Mouse (Mus musculus): ENCODE results near the gene Prpf40b.

DNA sequence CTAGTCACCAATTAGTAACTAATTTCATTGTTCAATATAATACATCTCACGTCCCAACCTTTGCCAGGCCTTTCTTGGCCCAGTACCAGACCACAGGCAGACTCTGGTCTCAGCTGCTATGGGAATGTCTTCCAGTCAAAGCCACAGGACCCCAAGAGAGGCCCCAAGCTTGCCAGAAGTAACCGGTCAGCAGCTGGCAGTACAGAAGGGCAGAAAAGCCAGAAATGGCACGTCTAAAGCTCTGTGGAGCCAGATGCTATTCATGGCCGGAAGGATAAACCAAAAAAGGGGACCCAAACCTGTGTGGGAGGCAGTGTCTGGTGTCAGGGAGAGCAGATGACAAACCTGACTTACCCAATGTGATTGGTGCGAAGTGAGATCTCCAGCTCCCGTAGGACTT, 39.6 kb downstream of the Prpf40b start:
- TF ChIP-seq POLR2A (IDR thresholded peaks at IDR 0.05; ENCODE audit: extremely low read depth, insufficient read depth, low read length) (no peak), CTCF (IDR thresholded peaks at IDR 0.05; ENCODE audit: low read depth, low read length) (no peak)

Data from liver, adult 2 months (tissue).